In genomic region chr4:156209963-156210635, GRCm38 (mm10) we compare ENCODE assay signal across 30 mouse cellular contexts. TPM values are rescaled to one million over a fixed set of nuclear protein-coding genes. Genes with fewer than 3 reads are reported as not detected.
DNase-seq lines count a peak whose midpoint lies in the region; ATAC-seq and TF ChIP-seq lines count a peak whose summit lies in the region.
"Had no signal": no experiment of that assay in that cellular context is flagged by ENCODE, and none has a peak within 500 bp of the region (broad histone marks: within the 10 kb centered on the region; RNA-seq: fewer than 3 reads in every experiment).

No protein-coding gene starts in this region.

- no peak for TF ChIP-seq POLR2A in bone marrow, adult 2 months (IDR thresholded peaks at IDR 0.05; ENCODE audit: borderline replicate concordance, control insufficient read depth, low read depth, low read length)
- no peak for TF ChIP-seq POLR2A in lung, adult 2 months (IDR thresholded peaks at IDR 0.05; ENCODE audit: borderline replicate concordance, extremely low read depth, low read depth, low read length)

- no peak for ATAC-seq in liver, embryonic 16.5 days (ENCODE audit: low read depth)
- ATAC-seq in liver, embryonic 12.5 days, result no peak
- ATAC-seq in common myeloid progenitor, adult 5-6 weeks (replicated peaks; ENCODE audit: low read depth, poor library complexity, severe bottlenecking), result peak; percentile 50
- ATAC-seq in megakaryocyte progenitor cell, adult 5-6 weeks (replicated peaks; ENCODE audit: poor library complexity), result peak; percentile 83
- ATAC-seq: activated CD4-positive, CD25-positive, alpha-beta regulatory T cell, adult 4 months; CD4-positive, CD25-positive, alpha-beta regulatory T cell, adult 4 months; forebrain, embryonic 15.5 days; hindbrain, postnatal 0 days; inflammation-experienced regulatory T-cells, adult 6 months; intestine, embryonic 16.5 days had no signal

- H3K4me1 ChIP-seq in liver, embryonic 16.5 days (ENCODE audit: control insufficient read depth, low read depth, low read length), result no peaks in the 10 kb centered on the region
- H3K4me1 ChIP-seq in liver, embryonic 12.5 days, result no peaks in the 10 kb centered on the region
- no peaks in the 10 kb centered on the region; the same call in 1 of the 2 replicates for H3K4me1 ChIP-seq in bone marrow, adult 2 months (ENCODE audit: control insufficient read depth, insufficient read depth, low read length)
- no peaks in the 10 kb centered on the region for H3K4me1 ChIP-seq in embryonic facial prominence, embryonic 10.5 days
- H3K4me1 ChIP-seq in lung, adult 2 months (ENCODE audit: control insufficient read depth, insufficient read depth, low read length), result peaks cover 2% of the 10 kb centered on the region; the same call in 1 of the 2 replicates
- peaks cover 8% of the 10 kb centered on the region for H3K4me1 ChIP-seq in forebrain, embryonic 10.5 days
- H3K4me1 ChIP-seq: embryonic facial prominence, embryonic 12.5 days; embryonic facial prominence, embryonic 15.5 days; heart, embryonic 10.5 days had no signal

- DNase-seq in embryonic facial prominence, embryonic 10.5 days (ENCODE audit: low spot score), result no peak
- DNase-seq in lung, adult 2 months, result no peak
- no peak for DNase-seq in forebrain, embryonic 10.5 days (ENCODE audit: extremely low spot score, low spot score)
- DNase-seq: adrenal gland, adult 8-10 months; adrenal gland, postnatal 25 days; cerebellum, adult 11-12 months; cerebellum, adult 8-10 months; cerebellum, postnatal 10 days; cerebellum, postnatal 36 days; gastrocnemius, adult 2 months; gastrocnemius, postnatal 14 days; heart, adult 2 months had no signal

- TF ChIP-seq CTCF in bone marrow, adult 2 months (IDR thresholded peaks at IDR 0.05; ENCODE audit: control insufficient read depth, insufficient read depth, low read length), result no peak
- no peak for TF ChIP-seq CTCF in lung, adult 2 months (IDR thresholded peaks at IDR 0.05; ENCODE audit: insufficient read depth, low read length)

- no peak overlapping the region for H3K4me3 ChIP-seq in liver, embryonic 16.5 days (ENCODE audit: low read depth, low read length)
- H3K4me3 ChIP-seq in liver, embryonic 12.5 days, result no peak overlapping the region
- peak overlapping the region; percentile 35 for H3K4me3 ChIP-seq in bone marrow, adult 2 months (replicated peaks; ENCODE audit: control insufficient read depth, low read depth, low read length)
- H3K4me3 ChIP-seq in embryonic facial prominence, embryonic 10.5 days, result no peak overlapping the region
- H3K4me3 ChIP-seq in lung, adult 2 months (replicated peaks; ENCODE audit: extremely low read depth, low read depth, low read length), result no peak overlapping the region
- H3K4me3 ChIP-seq in forebrain, embryonic 10.5 days, result no peak overlapping the region
- H3K4me3 ChIP-seq: embryonic facial prominence, embryonic 12.5 days; embryonic facial prominence, embryonic 15.5 days; forebrain, embryonic 12.5 days; forebrain, embryonic 15.5 days; gastrocnemius, adult 2 months; heart, adult 2 months; heart, embryonic 10.5 days; heart, embryonic 13.5 days; hindbrain, embryonic 10.5 days had no signal

- 46% methylated on average over 13 of the region's 13 CpGs for WGBS in liver, embryonic 16.5 days (ENCODE audit: insufficient replicate concordance)
- WGBS in liver, embryonic 12.5 days (ENCODE audit: insufficient replicate concordance), result 54% methylated on average over 13 of the region's 13 CpGs
- 39% methylated on average over 13 of the region's 13 CpGs for WGBS in bone marrow, adult 2 months
- WGBS in embryonic facial prominence, embryonic 10.5 days, result 82% methylated on average over 13 of the region's 13 CpGs
- WGBS in lung, adult 2 months, result 60% methylated on average over 13 of the region's 13 CpGs
- 83% methylated on average over 13 of the region's 13 CpGs for WGBS in forebrain, embryonic 10.5 days

- peaks cover 11% of the 10 kb centered on the region for H3K27me3 ChIP-seq in liver, embryonic 16.5 days (ENCODE audit: control insufficient read depth, insufficient read depth, low read depth, low read length)
- H3K27me3 ChIP-seq in liver, embryonic 12.5 days (replicated peaks), result peaks cover 27% of the 10 kb centered on the region
- peaks cover 10% of the 10 kb centered on the region for H3K27me3 ChIP-seq in embryonic facial prominence, embryonic 10.5 days (replicated peaks; ENCODE audit: low read depth, poor library complexity, severe bottlenecking)
- H3K27me3 ChIP-seq in forebrain, embryonic 10.5 days (ENCODE audit: poor library complexity, severe bottlenecking), result peaks cover 3% of the 10 kb centered on the region
- H3K27me3 ChIP-seq: embryonic facial prominence, embryonic 15.5 days; forebrain, embryonic 12.5 days; forebrain, embryonic 15.5 days had no signal

- H3K9me3 ChIP-seq in liver, embryonic 16.5 days (replicated peaks; ENCODE audit: control insufficient read depth, low read length), result no peaks in the 10 kb centered on the region
- H3K9me3 ChIP-seq in liver, embryonic 12.5 days (replicated peaks), result no peaks in the 10 kb centered on the region
- no peaks in the 10 kb centered on the region for H3K9me3 ChIP-seq in embryonic facial prominence, embryonic 10.5 days
- no peaks in the 10 kb centered on the region for H3K9me3 ChIP-seq in forebrain, embryonic 10.5 days
- H3K9me3 ChIP-seq: embryonic facial prominence, embryonic 12.5 days; embryonic facial prominence, embryonic 15.5 days; forebrain, embryonic 12.5 days; forebrain, embryonic 15.5 days; heart, embryonic 10.5 days; heart, embryonic 13.5 days; hindbrain, embryonic 10.5 days had no signal

- H3K9ac ChIP-seq in liver, embryonic 16.5 days (ENCODE audit: low read depth, low read length), result no peak overlapping the region
- H3K9ac ChIP-seq in liver, embryonic 12.5 days, result no peak overlapping the region
- H3K9ac ChIP-seq: embryonic facial prominence, embryonic 12.5 days; embryonic facial prominence, embryonic 15.5 days; forebrain, embryonic 12.5 days; forebrain, embryonic 15.5 days; heart, embryonic 13.5 days; hindbrain, embryonic 14.5 days had no signal

- H3K36me3 ChIP-seq in liver, embryonic 16.5 days (ENCODE audit: control insufficient read depth, insufficient read depth), result no peaks in the 10 kb centered on the region
- no peaks in the 10 kb centered on the region for H3K36me3 ChIP-seq in liver, embryonic 12.5 days
- H3K36me3 ChIP-seq in embryonic facial prominence, embryonic 10.5 days (replicated peaks), result no peaks in the 10 kb centered on the region; the same call in 1 of the 2 replicates
- peaks cover 30% of the 10 kb centered on the region for H3K36me3 ChIP-seq in forebrain, embryonic 10.5 days (replicated peaks)
- H3K36me3 ChIP-seq: embryonic facial prominence, embryonic 12.5 days; embryonic facial prominence, embryonic 15.5 days; forebrain, embryonic 15.5 days; heart, embryonic 10.5 days had no signal

- peak overlapping the region; percentile 35; the same call in 1 of the 2 replicates for H3K4me2 ChIP-seq in liver, embryonic 16.5 days (ENCODE audit: low read depth, low read length)
- no peak overlapping the region for H3K4me2 ChIP-seq in liver, embryonic 12.5 days
- H3K4me2 ChIP-seq: embryonic facial prominence, embryonic 12.5 days; embryonic facial prominence, embryonic 15.5 days; forebrain, embryonic 12.5 days; forebrain, embryonic 15.5 days; heart, embryonic 13.5 days; hindbrain, embryonic 14.5 days had no signal

- H3K27ac ChIP-seq in liver, embryonic 16.5 days (ENCODE audit: low read length), result no peak overlapping the region
- H3K27ac ChIP-seq in liver, embryonic 12.5 days, result no peak overlapping the region
- peak overlapping the region; percentile 87 for H3K27ac ChIP-seq in bone marrow, adult 2 months (ENCODE audit: control insufficient read depth, insufficient read depth, low read depth, low read length, poor library complexity)
- H3K27ac ChIP-seq in embryonic facial prominence, embryonic 10.5 days (replicated peaks), result no peak overlapping the region
- no peak overlapping the region for H3K27ac ChIP-seq in forebrain, embryonic 10.5 days
- H3K27ac ChIP-seq: embryonic facial prominence, embryonic 12.5 days; embryonic facial prominence, embryonic 15.5 days; forebrain, embryonic 12.5 days; forebrain, embryonic 15.5 days; gastrocnemius, adult 2 months; heart, adult 2 months; heart, embryonic 10.5 days; heart, embryonic 13.5 days; hindbrain, embryonic 10.5 days; hindbrain, embryonic 14.5 days; hindbrain, postnatal 0 days had no signal

RNA-seq across cellular contexts. Expression of gene Perm1, which starts 5.6 kb away (rescaled TPM):
- 0.14 and 0.40 TPM in 2 replicates for polyA plus RNA-seq in liver, embryonic 16.5 days (2015; fragmentation: Nextera tagmentation; extraction: Ambion mirVana)
- polyA plus RNA-seq in liver, embryonic 12.5 days (2016; fragmentation: Nextera tagmentation; extraction: Ambion mirVana), result 0.12 TPM in 2 replicates
- polyA plus RNA-seq in bone marrow, adult 2 months (2011; ENCODE audit: insufficient read depth, insufficient read length, low replicate concordance, missing spikeins), result 0.99 and 1.8 TPM in 2 replicates
- 0.09 TPM in 1 of 2 replicates, not detected in the other for total RNA-seq in common myeloid progenitor, adult 5-6 weeks (2017)
- total RNA-seq in megakaryocyte progenitor cell, adult 5-6 weeks (2015), result 0.12 TPM in 1 of 2 replicates, not detected in the other
- total RNA-seq in megakaryocyte progenitor cell, adult 5-6 weeks (2017), result 0.08 TPM in 1 of 2 replicates, not detected in the other
- polyA plus RNA-seq in embryonic facial prominence, embryonic 10.5 days (2016; fragmentation: Nextera tagmentation; extraction: Ambion mirVana), result 0.60 and 0.65 TPM in 2 replicates
- 2.0 and 6.0 TPM in 2 replicates for polyA plus RNA-seq in lung, adult 2 months (2012; rRNA removed)
- polyA plus RNA-seq in forebrain, embryonic 10.5 days (2016; fragmentation: Nextera tagmentation; extraction: Ambion mirVana), result 1.1 TPM in 2 replicates

RNA-seq across cellular contexts. Expression of gene AW011738, which starts 7.0 kb away (rescaled TPM):
- polyA plus RNA-seq in liver, embryonic 16.5 days (2015; fragmentation: Nextera tagmentation; extraction: Ambion mirVana), result 1.0 and 1.2 TPM in 2 replicates
- polyA plus RNA-seq in liver, embryonic 12.5 days (2016; fragmentation: Nextera tagmentation; extraction: Ambion mirVana), result 1.3 and 1.4 TPM in 2 replicates
- polyA plus RNA-seq in bone marrow, adult 2 months (2011; ENCODE audit: insufficient read depth, insufficient read length, low replicate concordance, missing spikeins), result 8.2 and 9.5 TPM in 2 replicates
- 0.18 and 3.1 TPM in 2 replicates for total RNA-seq in common myeloid progenitor, adult 5-6 weeks (2017)
- 0.46 and 0.62 TPM in 2 replicates for total RNA-seq in megakaryocyte progenitor cell, adult 5-6 weeks (2015)
- total RNA-seq in megakaryocyte progenitor cell, adult 5-6 weeks (2017), result 0.07 and 0.12 TPM in 2 replicates
- 2.2 and 2.7 TPM in 2 replicates for polyA plus RNA-seq in embryonic facial prominence, embryonic 10.5 days (2016; fragmentation: Nextera tagmentation; extraction: Ambion mirVana)
- 4.6 and 5.1 TPM in 2 replicates for polyA plus RNA-seq in lung, adult 2 months (2012; rRNA removed)
- polyA plus RNA-seq in forebrain, embryonic 10.5 days (2016; fragmentation: Nextera tagmentation; extraction: Ambion mirVana), result 3.9 and 4.4 TPM in 2 replicates

RNA-seq across cellular contexts. Expression of gene Isg15, which starts 9.5 kb away (rescaled TPM):
- polyA plus RNA-seq in liver, embryonic 16.5 days (2015; fragmentation: Nextera tagmentation; extraction: Ambion mirVana), result 6.1 and 6.9 TPM in 2 replicates
- polyA plus RNA-seq in liver, embryonic 12.5 days (2016; fragmentation: Nextera tagmentation; extraction: Ambion mirVana), result 2.6 and 3.2 TPM in 2 replicates
- 134 and 235 TPM in 2 replicates for polyA plus RNA-seq in bone marrow, adult 2 months (2011; ENCODE audit: insufficient read depth, insufficient read length, low replicate concordance, missing spikeins)
- 3.7 TPM in 1 of 2 replicates, not detected in the other for total RNA-seq in common myeloid progenitor, adult 5-6 weeks (2017)
- 1.2 and 2.1 TPM in 2 replicates for total RNA-seq in megakaryocyte progenitor cell, adult 5-6 weeks (2015)
- total RNA-seq in megakaryocyte progenitor cell, adult 5-6 weeks (2017), result 0.79 TPM in 1 of 2 replicates, not detected in the other
- polyA plus RNA-seq in embryonic facial prominence, embryonic 10.5 days (2016; fragmentation: Nextera tagmentation; extraction: Ambion mirVana), result 0.34 and 0.47 TPM in 2 replicates
- polyA plus RNA-seq in lung, adult 2 months (2012; rRNA removed), result 8.1 and 12.2 TPM in 2 replicates
- polyA plus RNA-seq in forebrain, embryonic 10.5 days (2016; fragmentation: Nextera tagmentation; extraction: Ambion mirVana), result 0.38 and 0.43 TPM in 2 replicates
- polyA plus RNA-seq: heart, embryonic 10.5 days had no signal

RNA-seq across cellular contexts. Expression of gene Agrn, which starts 12.8 kb away (rescaled TPM):
- 6.7 and 7.7 TPM in 2 replicates for polyA plus RNA-seq in liver, embryonic 16.5 days (2015; fragmentation: Nextera tagmentation; extraction: Ambion mirVana)
- 16.1 and 17.8 TPM in 2 replicates for polyA plus RNA-seq in liver, embryonic 12.5 days (2016; fragmentation: Nextera tagmentation; extraction: Ambion mirVana)
- 21.5 and 37.5 TPM in 2 replicates for polyA plus RNA-seq in bone marrow, adult 2 months (2011; ENCODE audit: insufficient read depth, insufficient read length, low replicate concordance, missing spikeins)
- total RNA-seq in common myeloid progenitor, adult 5-6 weeks (2017), result 1.5 and 2.0 TPM in 2 replicates
- 4.8 and 5.8 TPM in 2 replicates for total RNA-seq in megakaryocyte progenitor cell, adult 5-6 weeks (2015)
- 1.9 and 2.0 TPM in 2 replicates for total RNA-seq in megakaryocyte progenitor cell, adult 5-6 weeks (2017)
- 59.0 and 61.7 TPM in 2 replicates for polyA plus RNA-seq in embryonic facial prominence, embryonic 10.5 days (2016; fragmentation: Nextera tagmentation; extraction: Ambion mirVana)
- 190 and 214 TPM in 2 replicates for polyA plus RNA-seq in lung, adult 2 months (2012; rRNA removed)
- polyA plus RNA-seq in forebrain, embryonic 10.5 days (2016; fragmentation: Nextera tagmentation; extraction: Ambion mirVana), result 58.3 and 62.0 TPM in 2 replicates

RNA-seq across cellular contexts. Expression of gene Plekhn1, which starts 24.6 kb away (rescaled TPM):
- 3.8 and 4.1 TPM in 2 replicates for polyA plus RNA-seq in liver, embryonic 16.5 days (2015; fragmentation: Nextera tagmentation; extraction: Ambion mirVana)
- polyA plus RNA-seq in liver, embryonic 12.5 days (2016; fragmentation: Nextera tagmentation; extraction: Ambion mirVana), result 7.2 TPM in 2 replicates
- 15.7 and 42.5 TPM in 2 replicates for polyA plus RNA-seq in bone marrow, adult 2 months (2011; ENCODE audit: insufficient read depth, insufficient read length, low replicate concordance, missing spikeins)
- total RNA-seq in common myeloid progenitor, adult 5-6 weeks (2017), result 12.9 and 16.8 TPM in 2 replicates
- total RNA-seq in megakaryocyte progenitor cell, adult 5-6 weeks (2015), result 11.6 and 18.4 TPM in 2 replicates
- 12.8 and 15.5 TPM in 2 replicates for total RNA-seq in megakaryocyte progenitor cell, adult 5-6 weeks (2017)
- polyA plus RNA-seq in embryonic facial prominence, embryonic 10.5 days (2016; fragmentation: Nextera tagmentation; extraction: Ambion mirVana), result 22.5 and 23.9 TPM in 2 replicates
- 61.9 and 78.1 TPM in 2 replicates for polyA plus RNA-seq in lung, adult 2 months (2012; rRNA removed)
- polyA plus RNA-seq in forebrain, embryonic 10.5 days (2016; fragmentation: Nextera tagmentation; extraction: Ambion mirVana), result 21.9 and 23.1 TPM in 2 replicates

Comparison
In these comparisons a context has a peak if more than half of its experiments do, and no peak if none do; other contexts are left out.
1. ATAC-seq: peak in common myeloid progenitor, adult 5-6 weeks (single experiment) and megakaryocyte progenitor cell, adult 5-6 weeks (single experiment); none in liver, embryonic 16.5 days (single experiment) and liver, embryonic 12.5 days (single experiment).
2. RNA of gene Isg15, which starts 9.5 kb away (polyA plus RNA-seq): 134 to 235 TPM in bone marrow, adult 2 months; 8.1 to 12.2 TPM in lung, adult 2 months, 6.1 to 6.9 TPM in liver, embryonic 16.5 days, 2.6 to 3.2 TPM in liver, embryonic 12.5 days, 0.34 to 0.47 TPM in embryonic facial prominence, embryonic 10.5 days and 0.38 to 0.43 TPM in forebrain, embryonic 10.5 days; every median in the first group is over 10 times any median in the second.